Mouse (Mus musculus) lung, adult 2 months (tissue): ENCODE measurements at regions not wholly inside any gene's neighbourhood (a gene's known extent, or its start where the extent isn't known, plus 50 kb on each side); places are given as distances from the start of the nearest gene placed in this dataset.

Experiments used
- DNase-seq: peaks from one replicate; pipeline ENCODE4 v3.0.0; 2022
- H3K4me1 ChIP-seq: fragments of 200-500 bp; 2 replicates; pipeline ENCODE4 v1.6.1; 2011; ENCODE audit warnings: low read length; ENCODE audit not compliant: control insufficient read depth, insufficient read depth
- H3K4me3 ChIP-seq: fragments of 200-500 bp; replicated peaks from 2 replicates; pipeline ENCODE3; 2011; ENCODE audit warnings: low read depth, mild to moderate bottlenecking, control low read depth, low read length; ENCODE audit errors: extremely low read depth
- CTCF ChIP-seq: fragments of 200-500 bp; IDR thresholded peaks from 2 replicates; pipeline ENCODE4 v1.5.1; 2011; ENCODE audit warnings: mild to moderate bottlenecking, low read length, control low read depth; ENCODE audit not compliant: insufficient read depth
- POLR2A ChIP-seq: fragments of 200-500 bp; IDR thresholded peaks from 2 replicates; pipeline ENCODE4 v1.6.1; 2011; ENCODE audit warnings: low read depth, mild to moderate bottlenecking, control low read depth, low read length, borderline replicate concordance; ENCODE audit errors: extremely low read depth
- WGBS: fragments of 180-500 bp; shearing (Covaris S2); methylation state at CpG from one replicate; pipeline ENCODE4 v1.1.7; 2018; 5-methylcytosine and 5-hydroxymethylcytosine counted together

DNA sequence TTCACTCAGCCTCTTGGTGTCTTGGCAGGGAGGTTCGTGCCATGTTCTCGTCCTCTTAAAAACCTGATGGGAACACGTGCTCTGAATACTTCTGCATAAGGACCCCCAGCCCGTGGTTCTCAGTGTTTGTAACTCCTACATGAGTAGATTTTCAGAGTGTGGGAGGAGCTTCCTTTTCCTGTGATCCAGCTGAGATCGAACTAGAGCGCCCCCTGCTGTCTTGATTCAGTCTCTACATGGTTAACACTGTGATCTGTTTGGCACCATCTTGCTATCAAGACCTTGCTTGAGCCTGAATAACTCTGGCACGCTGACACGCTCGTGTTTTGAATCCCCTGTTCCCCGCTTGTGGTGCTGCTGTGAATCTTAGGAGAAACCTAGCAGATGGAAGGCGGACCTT is 83.9 kb downstream of the Tex29 start:
- DNase-seq = peak; percentile 64
- H3K4me1 ChIP-seq = no peaks in the 10 kb centered on the region
- TF ChIP-seq CTCF = peak; percentile 37
- no peak for TF ChIP-seq POLR2A
- 51% methylated on average over 11 of the region's 11 CpGs for WGBS
- H3K4me3 ChIP-seq = no peak overlapping the region

- Histone ChIP-seq H3K4me1 (no peaks in the 10 kb centered on the region), H3K4me3 (no peak overlapping the region)
- WGBS = 22% methylated on average over 6 of the region's 6 CpGs
- TF ChIP-seq CTCF = peak; percentile 30
- TF ChIP-seq POLR2A = no peak
- DNase-seq = peak; percentile 25
Measured at GRCm38 (mm10) chr8:11942892-11943332, 102.6 kb downstream of the Tex29 start.

- no peaks in the 10 kb centered on the region for H3K4me1 ChIP-seq
- 78% methylated on average over 8 of the region's 8 CpGs for WGBS
- no peak for DNase-seq
- H3K4me3 ChIP-seq = no peak overlapping the region
- no peak for TF ChIP-seq POLR2A
- no peak for TF ChIP-seq CTCF
Measured at GRCm38 (mm10) chr8:11947766-11948165, 107.5 kb downstream of the Tex29 start.

- 21% methylated on average over 7 of the region's 7 CpGs for WGBS
- no peak for DNase-seq
- no peak overlapping the region for H3K4me3 ChIP-seq
- H3K4me1 ChIP-seq = no peaks in the 10 kb centered on the region
- no peak for TF ChIP-seq CTCF
- TF ChIP-seq POLR2A = no peak
Measured at GRCm38 (mm10) chr8:11956268-11956667, 116.0 kb downstream of the Tex29 start.

DNA sequence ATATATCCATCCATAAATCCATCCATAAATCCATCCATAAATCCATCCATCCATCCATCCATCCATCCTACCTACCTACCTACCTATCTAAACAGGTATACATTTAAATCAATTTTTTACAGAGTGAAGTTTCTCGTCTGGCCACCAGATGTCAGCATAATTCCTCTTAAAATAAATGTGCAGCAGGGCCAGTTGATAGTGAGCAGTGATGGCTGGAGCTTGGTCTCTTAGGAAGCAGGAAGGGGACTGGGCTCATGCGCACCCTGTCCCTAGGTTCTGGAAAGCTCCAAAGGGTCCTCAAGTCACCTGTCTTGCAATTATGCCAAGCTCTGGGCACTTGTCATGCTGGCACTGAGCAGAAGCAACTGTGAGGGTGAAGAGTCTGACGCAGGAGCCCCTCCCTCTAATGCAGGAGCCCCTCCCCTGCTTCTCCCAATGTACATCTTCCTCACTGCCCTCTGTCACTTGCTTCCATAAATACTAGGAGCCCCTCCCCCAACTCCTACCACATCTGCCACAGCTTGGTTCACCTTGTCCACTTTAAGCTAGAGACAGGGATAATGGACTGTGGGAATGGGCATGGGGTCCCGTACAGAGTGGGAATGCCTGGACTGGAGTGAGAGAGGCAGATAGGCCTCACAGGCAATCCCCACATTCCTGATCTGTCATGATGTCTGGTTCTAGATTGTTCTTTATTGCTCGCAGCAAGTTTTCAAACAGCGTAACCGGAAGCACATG is 116.9 kb downstream of the Tex29 start:
- H3K4me3 ChIP-seq = no peak overlapping the region
- TF ChIP-seq POLR2A (no peak), CTCF (peak; percentile 15; the same call in 1 of the 2 replicates)
- 64% methylated on average over 7 of the region's 7 CpGs for WGBS
- peak; percentile 9 for DNase-seq
- no peaks in the 10 kb centered on the region for H3K4me1 ChIP-seq

GRCm38 (mm10) chr8:11958176-11958575 is 117.9 kb downstream of the Tex29 start:
- DNase-seq = no peak
- TF ChIP-seq POLR2A = no peak
- TF ChIP-seq CTCF = no peak
- H3K4me1 ChIP-seq = no peaks in the 10 kb centered on the region
- no peak overlapping the region for H3K4me3 ChIP-seq
- WGBS = 60% methylated on average over 5 of the region's 5 CpGs

GRCm38 (mm10) chr8:11959466-11959865 is 119.2 kb downstream of the Tex29 start:
- DNase-seq = no peak
- H3K4me3 ChIP-seq = no peak overlapping the region
- no peaks in the 10 kb centered on the region for H3K4me1 ChIP-seq
- WGBS = 72% methylated on average over 4 of the region's 4 CpGs
- TF ChIP-seq POLR2A (no peak), CTCF (no peak)

DNA sequence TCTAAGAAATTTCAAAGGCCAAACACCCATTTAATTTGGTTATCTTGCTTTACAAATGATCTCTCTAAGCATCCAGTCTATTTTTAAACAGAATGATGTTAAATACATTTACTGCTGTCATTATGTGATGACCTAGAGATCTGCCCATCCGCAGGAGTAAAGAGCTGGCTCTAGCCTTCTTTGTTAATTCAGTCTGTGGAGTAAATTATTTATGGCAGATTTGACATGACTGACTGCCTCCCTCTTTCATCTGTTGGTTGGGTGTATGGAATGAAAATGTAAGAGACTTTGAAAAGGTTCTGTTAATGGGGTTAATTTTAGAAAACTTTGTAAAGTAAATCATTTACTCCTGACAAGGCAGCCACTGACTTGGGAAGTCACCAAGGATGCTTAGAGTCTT is 123.3 kb downstream of the Tex29 start:
- H3K4me3 ChIP-seq = no peak overlapping the region
- H3K4me1 ChIP-seq = no peaks in the 10 kb centered on the region
- TF ChIP-seq POLR2A (no peak), CTCF (no peak)
- DNase-seq = no peak
- WGBS = 52% methylated on average over 1 of the region's 1 CpGs

DNA sequence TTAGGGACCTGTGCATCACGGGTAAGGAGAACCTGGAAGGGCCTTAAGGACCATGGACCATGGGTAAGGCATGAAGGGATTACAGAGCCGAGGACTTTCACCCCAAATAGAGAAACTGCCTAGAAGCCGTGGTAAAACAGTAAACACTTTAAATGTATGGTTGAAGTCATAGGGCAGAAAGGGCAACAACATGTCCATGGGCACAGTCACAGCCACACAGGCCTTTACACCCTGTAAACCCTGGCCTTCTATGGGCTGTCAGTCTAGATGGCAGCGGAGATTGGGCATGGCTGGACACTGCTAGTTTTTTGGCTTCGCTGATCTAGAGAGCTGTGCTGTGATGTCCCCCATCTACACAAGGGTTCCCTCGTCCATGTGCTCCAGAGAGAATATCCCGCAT is 127.4 kb downstream of the Tex29 start:
- DNase-seq = no peak
- H3K4me3 ChIP-seq = no peak overlapping the region
- WGBS = 88% methylated on average over 7 of the region's 7 CpGs
- no peak for TF ChIP-seq CTCF
- no peak for TF ChIP-seq POLR2A
- H3K4me1 ChIP-seq = no peaks in the 10 kb centered on the region

DNA sequence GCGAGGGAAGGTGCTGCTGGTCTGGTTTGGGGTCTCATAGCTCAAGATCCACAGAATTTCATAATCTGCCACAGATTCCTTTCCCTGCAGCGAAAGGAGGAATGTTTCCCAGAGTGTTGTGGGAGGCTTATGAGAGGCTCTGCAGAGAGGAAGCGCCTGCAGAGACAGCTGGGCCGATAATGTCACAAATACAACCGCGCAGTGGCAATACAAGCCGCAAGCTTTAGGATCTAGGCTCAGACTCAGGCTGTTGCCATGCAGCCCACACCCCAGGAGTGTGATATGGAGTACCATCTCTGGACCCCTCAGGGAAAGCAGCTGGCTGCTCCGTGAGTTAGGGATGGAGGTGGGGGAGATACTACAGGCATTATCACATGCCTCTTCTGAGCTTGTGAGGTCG is 130.2 kb downstream of the Tex29 start:
- no peaks in the 10 kb centered on the region for H3K4me1 ChIP-seq
- H3K4me3 ChIP-seq = no peak overlapping the region
- no peak for DNase-seq
- no peak for TF ChIP-seq POLR2A
- no peak for TF ChIP-seq CTCF
- 88% methylated on average over 9 of the region's 9 CpGs for WGBS
